ENCODE assay signal across 8 mouse cellular contexts in the genomic region with DNA sequence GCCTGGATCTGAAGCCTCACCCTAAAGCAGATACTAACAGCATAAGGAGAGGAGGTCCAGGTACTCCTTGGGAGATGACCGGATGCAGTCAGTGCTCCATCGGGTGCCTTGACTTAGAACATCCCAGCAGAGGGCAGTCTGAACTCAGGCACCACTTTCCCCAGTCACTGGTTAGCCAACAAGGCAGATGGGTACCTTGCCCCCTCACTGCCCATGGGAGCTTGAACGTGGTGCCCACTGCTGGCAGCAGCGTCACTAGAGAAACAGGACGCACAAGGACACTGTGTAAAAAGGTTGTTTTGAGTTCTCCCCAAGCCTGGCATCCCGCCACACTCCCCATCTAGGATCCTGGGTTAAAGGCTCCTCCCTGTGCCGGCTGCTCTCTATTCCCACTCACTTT. TPM values are rescaled to one million over a fixed set of nuclear protein-coding genes. Genes with fewer than 3 reads are reported as not detected.
DNase-seq lines count a peak whose midpoint lies in the region; ATAC-seq and TF ChIP-seq lines count a peak whose summit lies in the region.

No protein-coding gene starts in this region.

- no peak overlapping the region for H3K4me2 ChIP-seq in liver, embryonic 14.5 days (ENCODE audit: low read depth)

- H3K27ac ChIP-seq in liver, embryonic 14.5 days, result no peak overlapping the region

- no peaks in the 10 kb centered on the region for H3K36me3 ChIP-seq in liver, embryonic 14.5 days (replicated peaks; ENCODE audit: control insufficient read depth, insufficient read depth, low read depth)

- no peak overlapping the region for H3K4me3 ChIP-seq in liver, embryonic 14.5 days (ENCODE audit: insufficient read depth in 1 of 2, low read depth in 2 of 2, low read length in 2 of 2)

- H3K27me3 ChIP-seq in liver, embryonic 14.5 days (ENCODE audit: control insufficient read depth, insufficient read depth, low read length), result no peaks in the 10 kb centered on the region

- TF ChIP-seq EP300 in liver, embryonic 14.5 days (IDR thresholded peaks at IDR 0.05; ENCODE audit: low read depth), result no peak

- peaks cover 0 to 7% of the 10 kb centered on the region in 2 experiments; a peak in 1 of 4 replicates for H3K4me1 ChIP-seq in liver, embryonic 14.5 days (replicated peaks; ENCODE audit: control insufficient read depth in 2 of 2, insufficient read depth in 2 of 2, low read length in 1 of 2)

- no peak overlapping the region for H3K9ac ChIP-seq in liver, embryonic 14.5 days (replicated peaks)

- peak; percentile 50 to 56 for DNase-seq in B cell, adult 2 months
- DNase-seq in NIH3T3 (ENCODE audit: low read depth), result peak; percentile 77
- peak; percentile 64 to 73 for DNase-seq in heart, adult 18-20 months
- peak; percentile 77 for DNase-seq in kidney, adult 9 months
- no peak for DNase-seq in liver, embryonic 14.5 days (ENCODE audit: low read depth in 3 of 3, low spot score in 3 of 3)
- peak; percentile 62 for DNase-seq in retina, postnatal 7 days (ENCODE audit: low read depth, low spot score)
- no peak for DNase-seq in neural tube, embryonic 10.5 days (ENCODE audit: extremely low spot score, low spot score)

- WGBS in liver, embryonic 14.5 days (ENCODE audit: insufficient replicate concordance), result 41% methylated on average over 7 of the region's 7 CpGs

- no peaks in the 10 kb centered on the region for H3K9me3 ChIP-seq in liver, embryonic 14.5 days (ENCODE audit: control insufficient read depth, low read length)

- peak; percentile 88 for ATAC-seq in common myeloid progenitor, adult 5-6 weeks (replicated peaks; ENCODE audit: low read depth, poor library complexity, severe bottlenecking)
- no peak for ATAC-seq in liver, embryonic 14.5 days (ENCODE audit: insufficient read depth)

- TF ChIP-seq CTCF in liver, embryonic 14.5 days (IDR thresholded peaks at IDR 0.05; ENCODE audit: low read depth), result peak; percentile 89

RNA-seq across cellular contexts. Expression of gene Slc20a1, which starts 24.1 kb away (rescaled TPM):
- 114 and 140 TPM in 2 replicates for total RNA-seq in common myeloid progenitor, adult 5-6 weeks (2017)
- total RNA-seq in heart, adult 18-20 months (2021), result 10 to 100 TPM; 12.4 to 13.9 TPM
- 37.7 and 50.7 TPM in 2 replicates for polyA plus RNA-seq in liver, embryonic 14.5 days (2012; rRNA removed)
- polyA plus RNA-seq in liver, embryonic 14.5 days (2014; fragmentation: Nextera tagmentation; extraction: Ambion mirVana), result 42.7 and 49.2 TPM in 2 replicates

RNA-seq across cellular contexts. Expression of gene Chchd5, which starts 45.0 kb away (rescaled TPM):
- 14.5 and 18.5 TPM in 2 replicates for total RNA-seq in common myeloid progenitor, adult 5-6 weeks (2017)
- 10 to 100 TPM; 13.0 to 13.1 TPM for total RNA-seq in heart, adult 18-20 months (2021)
- 9.2 and 12.8 TPM in 2 replicates for polyA plus RNA-seq in liver, embryonic 14.5 days (2012; rRNA removed)
- polyA plus RNA-seq in liver, embryonic 14.5 days (2014; fragmentation: Nextera tagmentation; extraction: Ambion mirVana), result 9.1 and 11.6 TPM in 2 replicates

Comparison
In these comparisons a context has a peak if more than half of its experiments do, and no peak if none do; other contexts are left out.
1. DNase-seq: peak in B cell, adult 2 months (2 of 2), NIH3T3 (single experiment), heart, adult 18-20 months (2 of 2), kidney, adult 9 months (single experiment) and retina, postnatal 7 days (single experiment); none in liver, embryonic 14.5 days (0 of 3) and neural tube, embryonic 10.5 days (single experiment).